Mouse (Mus musculus) megakaryocyte-erythroid progenitor cell, adult 5 weeks (primary cell): ENCODE measurements around the gene Zfp945. TPM values are rescaled to one million over a fixed set of nuclear protein-coding genes. Genes with fewer than 3 reads are reported as not detected.

Source experiments
- polyA plus RNA-seq: library from polyadenylated mRNA; stranded (reverse); fragments of >175 nt; gene quantifications from 2 replicates; pipeline ENCODE4 v1.2.3, GENCODE M21; 2012

Zfp945 gene
- polyA plus RNA-seq: 0.38 TPM in 2 replicates

DNA sequence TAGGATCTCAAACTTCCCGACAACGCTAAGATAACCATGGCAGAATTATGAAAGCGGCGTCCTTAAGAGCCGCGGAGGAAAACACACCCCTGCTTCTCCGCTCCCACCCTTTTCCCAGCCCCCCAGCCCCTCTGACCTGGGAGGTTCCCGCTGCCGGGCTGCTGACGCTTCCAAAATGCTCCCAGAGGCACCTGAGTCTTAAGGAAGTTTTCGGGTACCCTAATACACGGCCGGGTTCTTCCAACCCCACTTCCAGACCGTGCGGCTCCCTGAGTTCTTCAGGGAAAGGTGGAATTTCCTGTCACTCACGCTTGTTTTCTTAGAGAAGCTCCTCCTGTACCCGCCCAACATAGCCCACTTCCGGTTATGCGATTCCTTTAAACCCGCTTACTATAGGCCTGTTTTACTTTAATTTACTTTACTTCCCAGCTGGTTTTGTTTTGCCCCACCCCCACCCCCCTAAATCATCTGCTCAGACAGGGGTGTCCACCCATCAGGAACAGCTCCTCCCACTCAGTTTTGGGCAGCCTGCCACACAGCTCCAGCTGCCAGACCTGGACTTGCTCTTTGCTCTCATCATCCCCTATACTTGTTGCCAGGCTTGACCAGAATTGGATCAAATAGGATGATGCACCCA, at the start of gene Zfp945:
Zfp945 (minus strand) TSS at position 290 of the 637 bp plus-strand sequence.

Other genes starting within 250 kb of the Zfp945 start
- gene Vmn2r113, start 75.8 kb upstream of the Zfp945 start, polyA plus RNA-seq: not detected in 2 replicates
- 0.02 TPM in 1 of 2 replicates, not detected in the other for gene Vmn2r-ps130, start 194.0 kb upstream of the Zfp945 start, polyA plus RNA-seq